20 mouse cellular contexts compared by ENCODE assay signal in genomic region chr13:117036277-117036676, GRCm38 (mm10). TPM values are rescaled to one million over a fixed set of nuclear protein-coding genes. Genes with fewer than 3 reads are reported as not detected.
DNase-seq lines count a peak whose midpoint lies in the region; ATAC-seq and TF ChIP-seq lines count a peak whose summit lies in the region.
"Had no signal": no experiment of that assay in that cellular context is flagged by ENCODE, and none has a peak within 500 bp of the region (broad histone marks: within the 10 kb centered on the region; RNA-seq: fewer than 3 reads in every experiment).

No protein-coding gene starts in this region.

- no peaks in the 10 kb centered on the region for H3K9me3 ChIP-seq in kidney, embryonic 15.5 days (replicated peaks)
- H3K9me3 ChIP-seq: embryonic facial prominence, embryonic 12.5 days; hindbrain, embryonic 13.5 days; limb, embryonic 10.5 days; midbrain, embryonic 10.5 days had no signal

- H3K27ac ChIP-seq in bone marrow macrophage, adult 2 months (ENCODE audit: insufficient read depth, low read depth, low read length) = 0 out of 2 replicates have a peak overlapping the region, but pooled peaks have one; percentile 41
- peak overlapping the region; percentile 97 for H3K27ac ChIP-seq in macrophage
- H3K27ac ChIP-seq in kidney, embryonic 15.5 days = no peak overlapping the region
- H3K27ac ChIP-seq: embryonic facial prominence, embryonic 12.5 days; hindbrain, embryonic 13.5 days; kidney, postnatal 0 days; limb, embryonic 10.5 days; midbrain, embryonic 10.5 days had no signal

- peak; percentile 21 for DNase-seq in lung, postnatal 25 days (ENCODE audit: low spot score)
- no peak for DNase-seq in lung, adult 2 months
- DNase-seq in adrenal gland, postnatal 25 days = no peak
- DNase-seq: adrenal gland, postnatal 14 days; cerebellum, adult 11 months; cerebellum, postnatal 14 days; gastrocnemius, postnatal 25 days; kidney, adult 11 months; right cerebral cortex, postnatal 25 days; spleen, adult 18-20 months; thymus, postnatal 25 days had no signal

- WGBS in lung, adult 2 months = 82% methylated on average over 5 of the region's 5 CpGs
- WGBS in macrophage (ENCODE audit: missing documents) = 20% methylated on average over 5 of the region's 5 CpGs
- 88% methylated on average over 5 of the region's 5 CpGs for WGBS in kidney, embryonic 15.5 days

- H3K4me1 ChIP-seq in lung, adult 2 months (ENCODE audit: control insufficient read depth, insufficient read depth, low read length) = no peaks in the 10 kb centered on the region
- peaks cover 47% of the 10 kb centered on the region for H3K4me1 ChIP-seq in bone marrow macrophage, adult 2 months (ENCODE audit: control insufficient read depth, insufficient read depth, low read length)
- H3K4me1 ChIP-seq in kidney, embryonic 15.5 days = no peaks in the 10 kb centered on the region
- H3K4me1 ChIP-seq: embryonic facial prominence, embryonic 12.5 days; hindbrain, embryonic 13.5 days; limb, embryonic 10.5 days had no signal

- no peak overlapping the region for H3K9ac ChIP-seq in kidney, embryonic 15.5 days
- H3K9ac ChIP-seq: embryonic facial prominence, embryonic 12.5 days; hindbrain, embryonic 13.5 days had no signal

- no peaks in the 10 kb centered on the region for H3K27me3 ChIP-seq in kidney, embryonic 15.5 days
- H3K27me3 ChIP-seq: embryonic facial prominence, embryonic 12.5 days; hindbrain, embryonic 13.5 days had no signal

- no peak for TF ChIP-seq CTCF in lung, adult 2 months (IDR thresholded peaks at IDR 0.05; ENCODE audit: insufficient read depth, low read length)
- TF ChIP-seq CTCF in bone marrow macrophage, adult 2 months (IDR thresholded peaks at IDR 0.05; ENCODE audit: low read depth, low read length) = no peak

- no peaks in the 10 kb centered on the region for H3K36me3 ChIP-seq in macrophage (ENCODE audit: inconsistent target)
- H3K36me3 ChIP-seq in kidney, embryonic 15.5 days = no peaks in the 10 kb centered on the region
- H3K36me3 ChIP-seq: embryonic facial prominence, embryonic 12.5 days; hindbrain, embryonic 13.5 days; limb, embryonic 10.5 days; midbrain, embryonic 10.5 days had no signal

- no peak overlapping the region for H3K4me2 ChIP-seq in kidney, embryonic 15.5 days
- H3K4me2 ChIP-seq: embryonic facial prominence, embryonic 12.5 days; hindbrain, embryonic 13.5 days had no signal

- H3K4me3 ChIP-seq in lung, adult 2 months (replicated peaks; ENCODE audit: extremely low read depth, low read depth, low read length) = no peak overlapping the region
- H3K4me3 ChIP-seq in bone marrow macrophage, adult 2 months (ENCODE audit: insufficient read depth, low read length) = no peak overlapping the region
- H3K4me3 ChIP-seq in macrophage (ENCODE audit: inconsistent target) = no peak overlapping the region
- no peak overlapping the region for H3K4me3 ChIP-seq in kidney, embryonic 15.5 days (replicated peaks)
- H3K4me3 ChIP-seq: embryonic facial prominence, embryonic 12.5 days; hindbrain, embryonic 13.5 days; limb, embryonic 10.5 days; midbrain, embryonic 10.5 days had no signal

- peak; percentile 76 for ATAC-seq in neutrophil, adult 5-6 weeks (ENCODE audit: extremely low read depth, insufficient number of reproducible peaks, low FRiP score, poor library complexity, severe bottlenecking)
- ATAC-seq in kidney, embryonic 15.5 days (replicated peaks; ENCODE audit: low FRiP score) = no peak

- no peaks in the 10 kb centered on the region for H3K79me2 ChIP-seq in macrophage (ENCODE audit: inconsistent target)

- TF ChIP-seq POLR2A in lung, adult 2 months (IDR thresholded peaks at IDR 0.05; ENCODE audit: borderline replicate concordance, extremely low read depth, low read depth, low read length) = no peak
- TF ChIP-seq POLR2A in bone marrow macrophage, adult 2 months (IDR thresholded peaks at IDR 0.05; ENCODE audit: borderline replicate concordance, low read depth, low read length) = no peak

RNA-seq across cellular contexts. Expression of gene Parp8, which starts 10.9 kb away (rescaled TPM):
- 6.6 and 9.6 TPM in 2 replicates for polyA plus RNA-seq in lung, adult 2 months (2012; rRNA removed)
- 40.8 and 48.2 TPM in 2 replicates for polyA plus RNA-seq in bone marrow macrophage, adult 2 months (2012; ENCODE audit: insufficient read depth, insufficient read length, missing spikeins)
- total RNA-seq in macrophage (2018; cell fraction: chromatin; rRNA removed) = 100 to 1,000 TPM; 110 to 483 (median 223) TPM
- total RNA-seq in macrophage (2018; cell fraction: cytosol; rRNA removed) = 10 to 100 TPM; 13.9 to 43.4 (median 26.5) TPM
- 100 to 1,000 TPM in 20 of 26 experiments, 10 to 100 TPM in 6; 54.8 to 365 (median 115) TPM for total RNA-seq in macrophage (2018; cell fraction: nucleus; rRNA removed)
- 7.6 to 24.2 TPM (median 16.2 TPM) in 3 replicates for polyA plus RNA-seq in macrophage (2018)
- 82.1 and 89.8 TPM in 2 replicates for total RNA-seq in neutrophil, adult 5-6 weeks (2017)
- 16.8 and 18.5 TPM in 2 replicates for polyA plus RNA-seq in kidney, embryonic 15.5 days (2015; fragmentation: Nextera tagmentation; extraction: Ambion mirVana)
- total RNA-seq in adrenal gland, postnatal 25 days (2021) = 14.2 and 14.7 TPM in 2 replicates
